Mouse (Mus musculus) heart, postnatal 10 days (tissue): ENCODE measurements at regions not wholly inside any gene's neighbourhood (a gene's known extent, or its start where the extent isn't known, plus 50 kb on each side); places are given as distances from the start of the nearest gene placed in this dataset.
A peak's percentile ranks its signal among the peaks of the same experiment; 100 is the strongest.

Experiments used
- DNase-seq, 2 experiments: peaks; one replicate each; pipeline ENCODE4 v3.0.0; 2021
- intact Hi-C: fragments of 180-260 bp; cut with DNase I; formaldehyde crosslinking; loops from one replicate; pipeline ENCODE4 v1.15.1; 2025

DNA sequence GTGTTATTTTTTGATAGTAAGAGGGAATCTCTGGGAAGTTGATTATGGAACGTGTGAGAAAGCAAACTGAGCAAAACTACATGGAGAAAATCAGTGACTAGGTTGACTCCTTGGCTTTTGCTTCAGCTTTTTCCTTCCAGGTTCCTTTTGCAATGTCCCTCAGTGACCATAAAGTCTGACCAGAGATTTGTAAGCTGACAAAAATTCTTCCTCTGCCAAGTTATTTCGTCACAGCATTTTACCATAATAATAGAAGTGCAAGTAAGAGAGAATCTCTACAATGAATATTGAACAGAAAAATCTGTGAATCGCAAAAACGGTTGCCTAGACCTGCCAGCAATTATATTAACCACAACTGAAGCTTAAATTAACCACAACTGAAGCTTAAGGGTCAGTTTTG, 479.3 kb downstream of the Kcnj2 start:
- intact Hi-C loops: no loop called here
- DNase-seq: no peak

DNA sequence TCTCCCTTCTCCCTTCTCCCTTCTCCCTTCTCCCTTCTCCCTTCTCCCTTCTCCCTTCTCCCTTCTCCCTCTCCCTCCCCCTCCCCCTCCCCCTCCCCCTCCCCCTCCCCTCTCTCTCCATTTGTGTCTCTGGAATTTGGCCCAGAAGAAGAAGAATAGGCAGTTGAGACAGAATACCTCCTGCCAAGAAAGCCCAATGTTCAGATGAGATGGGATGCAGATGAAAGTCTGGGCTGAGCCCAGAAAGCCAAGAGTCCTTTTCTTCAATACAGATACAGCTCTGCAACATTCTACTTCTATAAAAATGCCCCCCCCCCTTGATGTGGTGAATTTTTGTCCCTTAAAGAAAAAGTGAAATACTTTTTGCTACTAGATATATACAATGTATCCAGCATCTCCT, 489.2 kb downstream of the Kcnj2 start:
- no peak for DNase-seq

DNA sequence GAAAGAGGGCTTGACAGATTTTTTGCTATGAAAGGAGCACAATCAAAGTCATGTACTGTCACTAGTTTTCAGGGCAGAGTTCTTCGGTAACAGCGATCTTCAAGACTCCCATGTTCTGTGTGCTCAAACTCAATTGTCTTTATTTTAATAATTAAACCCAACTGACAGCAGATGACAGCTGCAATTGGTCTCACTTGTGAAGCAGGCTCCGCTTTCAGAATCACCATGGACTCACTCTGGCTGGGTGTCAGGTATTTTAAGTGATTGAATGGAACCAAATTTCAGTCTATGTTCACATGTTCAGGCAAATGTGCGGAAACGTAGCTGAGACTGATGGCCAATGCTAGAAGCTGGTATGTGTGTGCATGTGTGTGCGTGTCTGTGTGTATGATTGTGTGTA, 489.7 kb downstream of the Kcnj2 start:
- intact Hi-C loops: no loop called here
- DNase-seq: peak in 1 of 2 experiments; percentile 28

More for the DNA sequence above, 489.2 kb downstream of the Kcnj2 start:
- intact Hi-C loops: no loop called here

DNA sequence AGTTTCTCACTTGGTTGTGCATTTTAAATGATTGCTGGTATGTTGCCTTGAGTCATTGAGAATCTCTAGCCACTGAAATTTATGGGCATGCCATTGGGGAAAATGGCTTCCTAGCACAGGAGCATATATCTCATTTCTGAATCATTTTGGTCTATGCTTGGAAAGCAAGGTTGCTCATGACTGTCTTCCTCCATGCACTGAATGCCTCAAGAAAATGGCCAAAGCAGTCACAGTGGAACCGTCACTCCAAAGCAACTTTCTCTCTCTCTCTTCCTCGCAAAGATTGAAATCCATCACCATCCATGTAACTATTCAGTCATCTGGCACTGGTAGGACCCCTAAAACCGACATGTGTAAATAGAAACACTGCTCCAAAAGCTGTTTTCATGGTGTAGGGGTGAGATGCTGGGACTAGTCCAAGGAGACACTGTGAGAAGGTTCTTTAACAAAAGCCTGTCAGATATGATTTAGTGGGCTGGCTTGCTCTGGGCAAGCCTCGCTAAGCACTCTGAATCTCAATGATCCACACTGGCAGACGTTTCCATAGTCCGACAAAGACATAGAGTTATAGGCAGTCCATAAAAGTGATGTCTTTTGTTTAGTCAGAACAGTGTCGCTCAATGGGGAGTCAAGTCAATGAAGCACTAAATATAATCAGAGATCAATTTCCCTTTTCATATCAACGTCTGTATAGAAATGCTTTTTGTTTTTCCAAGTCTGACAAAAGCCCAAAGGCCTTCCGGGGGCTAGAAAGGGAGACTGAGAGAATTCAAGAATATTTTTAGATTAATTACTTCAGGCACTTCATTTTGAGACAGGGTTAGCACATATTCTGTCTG, 492.6 kb downstream of the Kcnj2 start:
- intact Hi-C loops: no loop called here
- DNase-seq: no peak

DNA sequence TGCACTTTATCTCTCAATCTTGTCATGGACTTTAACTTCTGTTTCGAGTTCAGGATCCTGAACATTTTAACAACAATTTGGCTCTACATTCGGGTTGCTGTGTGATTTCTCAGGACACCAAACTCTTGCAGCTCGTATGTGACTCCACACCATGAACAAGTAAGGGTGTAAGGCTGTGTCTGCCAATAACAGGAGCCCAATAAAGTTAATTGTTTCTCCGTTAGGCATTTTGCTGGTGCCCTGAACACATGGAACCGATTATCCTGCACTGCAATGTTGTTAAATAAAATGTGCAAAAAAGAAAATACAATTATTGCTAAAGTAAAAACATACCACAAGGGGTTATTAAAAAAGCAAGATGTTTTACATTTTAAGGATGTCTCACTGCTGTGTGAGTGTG, 497.2 kb downstream of the Kcnj2 start:
- DNase-seq: no peak
- intact Hi-C loops: no loop called here

DNA sequence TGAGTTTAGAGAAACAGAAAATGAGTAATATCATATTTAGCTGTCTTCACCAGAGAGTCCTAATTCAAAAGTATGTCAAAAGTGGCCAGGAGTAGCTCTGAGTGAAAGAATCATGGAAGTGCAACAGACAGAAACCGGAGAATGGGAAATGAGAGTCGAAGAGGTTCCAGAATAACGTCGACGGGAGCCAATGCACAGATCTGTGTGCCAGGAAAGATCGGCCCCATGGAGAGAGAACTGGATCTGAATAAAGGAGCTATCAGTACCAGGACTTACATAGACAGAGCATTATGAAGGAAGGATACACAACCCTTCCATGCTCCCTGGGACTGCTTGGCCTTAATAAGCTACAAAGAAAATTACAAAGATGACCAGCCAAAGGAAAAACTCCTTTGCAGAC, 502.1 kb downstream of the Kcnj2 start:
- no peak for DNase-seq
- intact Hi-C loops: no loop called here

DNA sequence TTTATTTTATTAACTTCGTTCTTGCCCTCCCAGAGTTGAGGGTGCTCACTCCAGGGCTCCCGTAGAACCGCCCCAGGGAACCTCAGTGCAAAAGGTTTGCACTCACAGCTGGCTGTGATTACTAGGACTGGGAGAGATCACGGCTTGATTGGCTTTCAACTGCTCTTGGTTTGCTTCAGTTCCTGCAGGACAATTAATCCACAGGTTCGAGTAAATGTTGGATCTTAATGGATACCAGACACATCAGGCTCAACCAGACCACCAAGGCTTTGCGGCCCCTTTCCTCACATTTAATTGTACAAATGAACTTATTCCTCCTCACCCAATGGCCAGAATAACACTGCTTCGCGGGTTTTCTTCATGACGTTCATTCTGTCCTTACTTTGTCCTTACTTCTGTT, 502.9 kb downstream of the Kcnj2 start:
- no peak for DNase-seq
- intact Hi-C loops: no loop called here

DNA sequence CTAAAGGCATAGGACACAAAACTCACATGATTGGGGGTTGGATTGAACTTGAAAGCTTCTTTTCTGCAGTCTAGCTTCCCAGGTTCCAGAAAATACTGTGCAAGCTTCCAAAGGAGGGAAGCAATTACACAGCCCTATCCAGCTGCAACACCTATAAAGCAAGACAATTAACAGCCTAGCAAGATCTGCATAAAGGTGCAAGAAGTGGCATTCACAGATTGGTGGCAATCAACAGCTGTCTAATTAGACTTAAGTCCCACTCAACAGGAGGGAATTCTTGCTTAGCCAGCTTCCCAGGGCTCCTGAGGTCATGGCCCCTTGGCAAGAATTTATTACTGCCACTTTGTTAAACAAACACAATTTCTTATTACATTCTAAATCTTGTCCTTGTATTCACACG, 511.9 kb downstream of the Kcnj2 start:
- DNase-seq: no peak
- intact Hi-C loops: no loop called here

DNA sequence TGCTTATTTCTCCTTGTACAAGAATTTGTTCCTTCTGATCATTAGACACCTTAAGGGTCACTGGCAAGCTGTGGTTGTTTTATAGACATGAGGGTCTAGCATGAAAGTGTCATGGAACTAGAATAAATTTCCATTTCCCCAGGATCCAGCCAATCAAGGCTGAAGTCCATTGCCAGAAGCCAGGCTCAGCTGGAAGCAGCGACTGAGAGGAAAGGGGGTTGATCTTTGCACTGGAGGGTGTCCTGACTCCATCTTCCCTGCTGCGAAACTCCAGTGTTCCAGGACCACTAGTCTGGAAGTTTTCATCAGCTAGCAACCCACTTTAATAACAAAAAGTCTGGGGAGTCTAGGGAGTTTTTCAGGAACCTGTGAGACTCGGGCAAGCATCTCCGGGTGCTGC, 517.0 kb downstream of the Kcnj2 start:
- intact Hi-C loops: no loop called here
- no peak for DNase-seq

DNA sequence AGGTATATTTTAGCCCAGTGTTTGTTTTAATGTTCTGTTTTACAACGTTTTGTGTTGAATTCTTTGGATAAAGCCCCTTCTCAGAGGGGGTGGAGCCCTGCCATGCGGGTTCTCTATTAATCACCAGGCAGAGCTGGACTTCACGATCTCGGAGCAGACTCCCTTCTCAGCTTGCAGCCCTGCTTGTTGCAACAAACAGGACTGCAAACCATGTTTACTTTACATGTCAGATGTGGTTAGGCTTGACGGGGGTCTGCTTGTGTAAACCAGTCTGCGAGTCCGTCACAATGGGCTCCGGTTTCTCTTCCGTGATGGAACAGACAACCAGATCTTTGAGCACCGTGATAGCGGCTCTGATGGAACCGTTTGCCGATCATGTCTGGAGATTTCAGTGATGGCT, 517.6 kb downstream of the Kcnj2 start:
- no peak for DNase-seq
- intact Hi-C loops: no loop called here

DNA sequence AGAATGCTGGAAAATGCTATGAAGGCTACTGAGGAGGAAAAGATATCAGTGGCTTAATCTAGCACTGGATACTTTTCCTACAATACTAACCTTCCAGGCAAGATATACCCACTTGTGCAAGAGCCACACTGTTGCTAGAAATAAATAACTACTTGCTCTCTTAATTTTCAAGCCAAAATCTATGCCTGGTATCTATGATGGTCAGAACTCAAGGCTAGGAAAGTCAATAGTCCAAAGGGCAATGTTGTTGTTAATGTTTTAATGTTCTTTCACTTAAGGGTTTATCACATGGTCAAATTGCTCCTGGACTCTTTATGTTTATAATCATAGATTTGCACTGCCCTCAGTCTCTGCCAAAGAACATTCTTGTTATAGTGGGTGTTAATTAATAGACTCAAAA, 533.5 kb downstream of the Kcnj2 start:
- intact Hi-C loops: no loop called here
- DNase-seq: no peak

DNA sequence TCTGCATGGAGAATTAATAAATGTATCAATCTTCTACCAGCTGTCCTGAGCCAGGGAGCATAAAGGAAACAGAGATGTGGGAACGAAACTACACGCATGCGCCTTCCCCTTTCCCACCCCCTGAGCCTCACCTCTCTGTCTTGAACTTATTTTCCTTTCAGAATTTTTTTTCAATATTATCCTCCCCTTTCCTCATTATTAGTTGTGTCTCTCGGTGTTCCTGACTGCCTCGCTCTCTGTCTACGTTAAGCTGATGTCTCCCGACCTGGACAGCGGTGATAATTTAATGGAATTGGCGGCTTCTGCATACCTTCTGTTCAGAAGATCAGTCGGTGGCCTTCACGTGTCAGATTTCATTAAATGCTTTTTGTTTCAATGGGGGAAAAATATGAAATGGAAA, 539.2 kb downstream of the Kcnj2 start:
- DNase-seq: no peak
- intact Hi-C loops: no loop called here

DNA sequence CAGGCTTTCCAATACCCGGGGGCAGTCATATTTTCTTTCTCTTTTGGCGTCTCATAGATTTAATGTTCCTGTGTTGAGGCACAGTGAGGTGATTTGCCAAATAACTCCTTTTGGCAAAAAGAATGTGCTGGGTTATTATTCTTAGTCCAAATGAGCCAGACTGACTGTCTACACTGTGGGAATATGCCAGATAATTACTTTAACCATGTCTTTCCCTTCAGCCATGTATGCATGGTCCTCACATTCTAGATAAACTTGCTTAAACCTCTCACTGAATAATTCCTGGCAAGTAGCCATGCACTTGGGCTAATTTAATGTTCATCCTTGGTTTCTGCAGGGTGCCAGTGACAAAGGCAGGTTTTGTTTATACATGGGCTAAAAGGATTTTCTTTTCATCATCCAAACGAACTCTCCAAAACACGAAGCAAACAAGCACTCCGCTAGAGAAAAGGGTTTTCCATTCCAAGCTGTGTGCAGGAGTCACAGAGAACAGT, 544.6 kb downstream of the Kcnj2 start:
- intact Hi-C loops: no loop called here
- no peak for DNase-seq

DNA sequence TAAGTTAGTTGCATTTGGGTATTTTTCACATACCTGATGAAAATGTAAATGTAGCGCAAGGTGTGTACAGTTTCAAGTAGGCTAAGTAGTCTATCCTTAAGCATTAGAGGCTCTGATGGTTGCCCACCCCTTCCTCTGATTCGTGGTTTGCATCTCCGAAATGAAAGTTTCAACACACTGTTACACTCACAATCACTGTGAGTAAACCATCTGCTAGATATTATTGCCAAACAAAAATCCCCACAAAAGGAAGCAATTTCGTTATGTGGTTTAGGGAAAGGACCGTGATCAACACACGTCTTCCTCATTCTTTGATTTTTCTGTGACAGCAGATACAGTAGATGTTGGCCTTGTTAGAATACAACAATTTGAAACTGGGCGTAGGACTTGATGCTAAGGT, 577.6 kb downstream of the Kcnj2 start:
- DNase-seq: no peak
- intact Hi-C loops: no loop called here

DNA sequence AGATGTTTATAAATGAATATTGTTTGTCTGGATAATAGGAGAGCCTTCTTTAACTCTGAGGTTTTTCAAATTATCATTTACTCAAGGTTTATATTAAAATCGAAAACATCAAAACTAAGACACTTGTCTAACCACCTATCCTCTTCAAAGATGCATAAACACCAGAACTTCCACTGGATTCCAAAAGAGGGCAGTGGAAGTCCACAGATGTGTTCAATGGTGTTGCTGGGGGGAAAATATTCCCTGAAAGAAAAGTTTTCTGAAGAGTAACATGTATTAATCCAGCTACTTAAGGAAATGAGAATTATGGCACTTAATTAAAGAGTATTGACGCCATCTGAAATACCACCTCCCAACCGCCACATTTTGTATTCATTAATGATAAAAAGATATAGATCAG, 586.9 kb downstream of the Kcnj2 start:
- DNase-seq: peak; percentile 42 to 43
- intact Hi-C loops: loop anchor here (5.0 to 10.0 kb wide), 4 partner anchors 449 to 1514 kb away; no protein-coding TSS in a partner anchor

DNA sequence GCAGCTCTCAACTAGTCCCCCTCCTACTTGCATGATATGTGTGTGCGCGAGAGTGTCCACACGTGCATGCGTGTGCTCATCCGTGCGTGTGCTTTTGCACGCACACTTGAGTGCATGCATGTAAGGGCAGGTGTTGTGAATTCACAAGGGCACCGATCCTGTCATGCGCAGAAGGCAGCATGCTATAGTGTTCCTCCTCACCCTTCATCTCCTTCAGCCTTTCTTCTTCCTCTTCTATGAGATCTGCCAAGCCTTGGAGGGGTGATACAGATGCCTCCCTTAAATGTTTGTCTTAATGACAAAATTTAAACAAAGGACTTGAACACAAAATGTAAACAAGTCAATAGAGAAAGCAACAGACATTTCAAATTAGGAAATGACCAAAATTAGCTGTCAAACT, 591.8 kb downstream of the Kcnj2 start:
- intact Hi-C loops: loop anchor here (10.0 kb wide), 1 partner anchor 557 kb away; no protein-coding TSS in a partner anchor
- no peak for DNase-seq

DNA sequence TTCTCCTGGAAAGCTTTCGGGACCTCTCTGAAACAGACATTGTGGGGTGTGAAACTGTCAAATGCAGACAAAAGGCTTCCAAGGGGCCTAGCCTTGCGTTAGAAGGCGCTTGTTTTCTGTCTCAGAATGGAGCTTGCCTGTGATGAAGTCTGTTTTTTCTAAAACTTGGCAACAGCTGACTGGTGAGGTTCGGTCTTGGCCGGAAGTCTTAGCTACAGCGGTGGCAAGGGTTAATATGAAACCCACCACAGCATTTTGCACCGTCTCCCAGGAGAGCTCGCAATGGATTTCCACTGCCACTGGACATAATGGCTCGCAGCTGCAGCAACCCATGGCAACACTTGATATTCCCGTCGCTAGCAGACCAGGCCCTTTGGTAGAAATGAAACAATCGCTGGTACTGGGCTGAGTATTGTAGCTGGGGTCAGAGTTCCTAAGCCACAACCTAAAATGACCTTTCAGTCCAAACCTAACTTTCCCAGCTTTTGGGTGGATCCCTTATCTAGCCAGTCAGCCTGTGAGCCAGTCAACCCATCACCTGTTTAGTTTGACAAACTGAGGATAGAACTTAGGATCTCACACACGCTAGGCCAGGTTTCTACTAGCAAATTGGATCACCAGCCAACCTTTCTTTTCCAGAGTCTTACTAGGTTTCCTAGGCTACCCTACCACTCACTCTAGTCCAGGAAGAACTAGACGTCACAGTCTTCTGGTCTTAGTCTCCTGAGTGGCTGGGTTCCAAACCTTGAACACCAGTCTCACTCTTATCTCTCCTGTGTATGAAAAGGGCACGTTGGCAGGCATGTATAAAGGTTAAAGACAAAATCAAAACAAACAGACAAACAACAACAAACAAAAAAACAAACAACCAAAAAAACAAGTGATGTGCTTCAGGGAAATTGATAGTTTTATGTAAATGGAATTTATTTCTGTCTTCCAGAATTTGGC, 592.7 kb downstream of the Kcnj2 start:
- no peak for DNase-seq
- intact Hi-C loops: loop anchor here (10.0 kb wide), 1 partner anchor 556 kb away; no protein-coding TSS in a partner anchor

DNA sequence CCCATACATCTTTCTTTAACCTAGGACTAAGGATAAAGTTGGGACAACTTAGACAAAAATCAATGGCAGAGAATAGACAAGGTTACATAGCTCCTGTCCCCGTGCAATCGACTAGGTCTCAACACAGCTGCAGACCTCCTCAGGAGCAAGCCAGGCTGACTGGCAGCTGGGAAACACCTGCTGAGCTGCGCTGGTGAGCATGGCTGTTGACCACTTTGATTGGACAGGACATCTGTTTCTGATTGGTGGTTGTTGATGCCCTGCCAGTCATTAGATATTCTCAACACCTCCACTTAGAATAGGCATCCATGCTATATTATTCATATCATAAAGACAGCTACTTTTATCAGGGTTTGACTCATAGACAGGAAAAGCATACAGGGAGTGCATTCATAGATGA, 597.3 kb downstream of the Kcnj2 start:
- no peak for DNase-seq
- intact Hi-C loops: no loop called here

DNA sequence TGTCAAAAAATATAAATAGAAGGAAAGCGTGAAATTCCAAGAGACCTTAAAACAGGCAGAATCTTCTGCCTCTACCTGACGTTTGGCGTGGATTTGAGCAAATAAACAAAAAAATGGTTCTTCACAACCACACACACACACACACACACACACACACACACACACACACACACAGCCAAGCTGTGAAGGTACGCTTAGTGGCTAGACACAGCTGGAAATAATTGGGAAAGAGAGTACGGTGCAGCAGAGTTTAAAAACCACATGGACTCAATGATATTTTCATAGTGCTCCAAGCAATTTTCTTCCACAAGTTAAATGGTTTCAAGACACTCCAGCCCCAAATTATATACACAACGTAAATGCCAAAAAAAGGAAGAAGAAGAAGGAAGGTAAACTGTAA, 600.4 kb downstream of the Kcnj2 start:
- DNase-seq: no peak
- intact Hi-C loops: no loop called here

DNA sequence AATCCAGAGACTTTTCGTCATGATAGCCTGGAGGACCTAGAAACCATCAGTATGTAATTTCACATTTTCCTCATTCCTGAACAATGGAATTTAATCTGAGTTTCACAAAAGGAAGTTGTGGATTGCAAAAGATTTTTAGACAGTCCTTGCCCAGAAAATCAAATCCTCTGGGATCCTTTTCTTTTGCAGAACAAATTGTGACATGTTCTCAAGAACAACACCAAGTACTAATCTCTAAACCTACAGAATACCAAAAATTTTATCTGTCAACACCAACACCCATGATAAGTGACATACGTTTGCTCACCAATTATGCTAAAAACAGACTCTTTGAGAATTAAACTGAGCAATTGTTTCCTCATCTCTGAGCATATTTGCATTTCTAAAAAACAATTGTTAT, 605.9 kb downstream of the Kcnj2 start:
- intact Hi-C loops: no loop called here
- DNase-seq: no peak

DNA sequence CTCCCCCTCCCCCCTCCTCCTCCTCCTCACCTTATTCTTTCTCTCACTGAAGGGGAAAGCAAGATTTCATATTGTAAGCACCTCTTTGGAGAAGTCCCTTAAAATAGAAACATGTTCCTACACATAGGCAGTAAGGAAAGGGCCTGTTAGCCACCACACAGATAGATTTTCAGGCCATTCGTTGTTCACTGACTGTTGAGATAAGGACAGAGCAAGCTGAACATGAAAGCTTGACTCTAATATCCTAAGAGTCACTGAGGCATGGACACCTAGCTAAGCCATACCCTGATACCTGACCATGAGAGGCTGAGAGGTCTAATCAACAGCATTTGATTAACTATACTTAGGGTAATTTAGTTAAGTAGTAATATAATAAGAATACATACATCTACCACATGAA, 609.7 kb downstream of the Kcnj2 start:
- intact Hi-C loops: no loop called here
- no peak for DNase-seq

DNA sequence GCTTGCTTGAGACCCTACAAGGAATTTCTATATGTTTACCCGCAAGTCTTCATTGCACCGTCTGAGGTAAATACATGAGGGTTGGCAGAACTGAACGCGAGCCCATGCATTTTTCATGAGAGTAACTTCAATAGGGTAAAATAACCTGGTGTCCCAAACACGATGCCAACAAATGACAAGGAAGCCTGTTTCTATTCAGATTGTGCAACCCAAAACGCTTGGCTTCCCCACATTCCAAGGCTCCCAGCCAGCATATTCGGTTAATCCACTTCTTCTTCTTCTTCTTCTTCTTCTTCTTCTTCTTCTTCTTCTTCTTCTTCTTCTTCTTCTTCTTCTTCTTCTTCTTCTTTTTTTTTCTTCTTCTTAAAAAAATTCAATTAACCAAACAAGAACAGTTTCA, 616.4 kb downstream of the Kcnj2 start:
- intact Hi-C loops: no loop called here
- no peak for DNase-seq
